Mouse (Mus musculus): ENCODE data around the gene Morc3. TPM values are rescaled to one million over a fixed set of nuclear protein-coding genes. Genes with fewer than 3 reads are reported as not detected.

Gene Morc3
- polyA plus RNA-seq (2015; fragmentation: Nextera tagmentation; extraction: Ambion mirVana) = 28.7 and 29.8 TPM in 2 replicates

DNA sequence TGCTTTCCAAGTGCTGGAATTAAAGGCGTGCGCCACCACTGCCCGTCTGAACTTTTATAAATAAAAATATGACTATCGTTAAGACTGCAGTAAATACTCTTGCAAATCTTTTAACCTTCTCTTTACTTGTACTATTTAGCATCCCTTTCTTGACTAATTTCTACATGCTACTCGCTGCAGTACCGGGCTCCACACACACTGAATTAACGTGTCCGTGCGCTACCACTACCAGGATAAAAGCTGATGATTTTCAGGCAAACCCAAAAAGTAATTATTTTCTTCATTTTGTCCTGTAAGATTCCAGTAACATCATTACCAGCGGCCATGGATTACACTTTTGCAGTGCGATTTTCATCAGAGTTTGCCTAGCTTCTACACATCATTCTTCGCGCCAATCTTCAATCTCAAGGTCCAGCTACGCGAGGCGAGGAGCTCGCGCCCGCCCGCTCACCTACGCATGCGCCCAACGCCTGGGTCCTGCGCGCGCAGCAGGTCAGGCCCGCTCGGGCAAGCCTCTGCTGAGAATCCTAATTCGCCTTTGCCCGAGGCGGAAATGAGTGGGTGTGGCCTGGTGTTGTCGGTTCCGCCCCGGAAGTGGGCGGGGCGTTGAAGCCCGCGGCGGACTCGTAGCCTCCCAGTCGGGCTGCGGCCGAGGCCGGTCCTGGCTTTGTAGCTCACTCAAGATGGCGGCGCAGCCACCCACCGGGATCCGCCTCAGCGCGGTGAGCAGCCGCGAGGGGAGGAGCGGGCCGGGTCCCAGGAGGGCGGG lies at the start of gene Morc3:
Gene Morc3 (plus strand): TSS at position 495 of the 769 bp plus-strand sequence.
- peak within 1 kb of the TSS; percentile 98 for H3K4me3 ChIP-seq (ENCODE audit: low read length)
- H3K4me2 ChIP-seq (ENCODE audit: low read length) = peak within 1 kb of the TSS; percentile 92
- peaks cover 2% of the 10 kb centered on the region; the same call in 1 of the 2 replicates for H3K9me3 ChIP-seq (ENCODE audit: control insufficient read depth, low read length)
- WGBS = 11% methylated on average over 54 of the region's 55 CpGs
- no peaks in the 10 kb centered on the region for H3K27me3 ChIP-seq (replicated peaks; ENCODE audit: control insufficient read depth, insufficient read depth, low read length)
- no peaks in the 10 kb centered on the region for H3K36me3 ChIP-seq (ENCODE audit: control insufficient read depth, insufficient read depth, low read length)
- peak; percentile 96 for ATAC-seq
- H3K4me1 ChIP-seq (ENCODE audit: control insufficient read depth, insufficient read depth, low read depth, low read length) = peaks cover 10% of the 10 kb centered on the region
- H3K9ac ChIP-seq (ENCODE audit: low read depth, low read length) = peak within 1 kb of the TSS; percentile 99
- peak within 1 kb of the TSS; percentile 96 for H3K27ac ChIP-seq (ENCODE audit: low read depth, low read length)

DNA sequence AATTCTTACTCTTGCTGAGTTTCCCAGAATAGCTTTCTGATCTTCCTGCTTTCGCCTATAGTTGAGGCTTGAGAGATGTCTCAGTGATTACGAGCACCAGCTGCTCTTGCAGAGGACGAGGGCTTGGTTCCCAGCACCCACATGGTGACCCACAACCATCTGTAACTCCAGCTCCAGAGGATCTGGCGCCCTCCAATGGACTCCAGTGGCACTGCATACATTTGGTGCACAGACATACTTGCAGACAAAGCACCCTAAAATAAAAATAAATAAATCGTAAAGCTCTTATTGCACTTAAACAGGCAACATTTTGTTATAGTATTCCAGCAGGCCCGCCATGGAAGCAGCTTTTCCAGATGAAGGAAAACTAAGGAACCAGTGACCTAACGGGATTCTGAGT lies 47.7 kb upstream of the Morc3 start:
- H3K27ac ChIP-seq (ENCODE audit: low read depth, low read length) = no peak overlapping the region
- no peak overlapping the region for H3K4me2 ChIP-seq (ENCODE audit: low read length)
- no peak for ATAC-seq
- no peaks in the 10 kb centered on the region for H3K4me1 ChIP-seq (ENCODE audit: control insufficient read depth, insufficient read depth, low read depth, low read length)
- no peaks in the 10 kb centered on the region for H3K9me3 ChIP-seq (ENCODE audit: control insufficient read depth, low read length)
- no peaks in the 10 kb centered on the region for H3K27me3 ChIP-seq (replicated peaks; ENCODE audit: control insufficient read depth, insufficient read depth, low read length)
- no peak overlapping the region for H3K4me3 ChIP-seq (ENCODE audit: low read length)
- H3K9ac ChIP-seq (ENCODE audit: low read depth, low read length) = no peak overlapping the region
- H3K36me3 ChIP-seq (ENCODE audit: control insufficient read depth, insufficient read depth, low read length) = peaks cover 16% of the 10 kb centered on the region
- 92% methylated on average over 7 of the region's 7 CpGs for WGBS

GRCm38 (mm10) chr16:93785805-93786204 lies 46.1 kb upstream of the Morc3 start:
- no peak overlapping the region for H3K4me2 ChIP-seq (ENCODE audit: low read length)
- no peak overlapping the region for H3K27ac ChIP-seq (ENCODE audit: low read depth, low read length)
- no peaks in the 10 kb centered on the region for H3K27me3 ChIP-seq (replicated peaks; ENCODE audit: control insufficient read depth, insufficient read depth, low read length)
- peak; percentile 94 for ATAC-seq
- H3K4me1 ChIP-seq (ENCODE audit: control insufficient read depth, insufficient read depth, low read depth, low read length) = no peaks in the 10 kb centered on the region
- no peak overlapping the region for H3K9ac ChIP-seq (ENCODE audit: low read depth, low read length)
- H3K4me3 ChIP-seq (ENCODE audit: low read length) = no peak overlapping the region
- no peaks in the 10 kb centered on the region for H3K9me3 ChIP-seq (ENCODE audit: control insufficient read depth, low read length)
- 3% methylated on average over 9 of the region's 9 CpGs for WGBS
- peaks cover 17% of the 10 kb centered on the region for H3K36me3 ChIP-seq (ENCODE audit: control insufficient read depth, insufficient read depth, low read length)

GRCm38 (mm10) chr16:93788388-93788787 lies 43.5 kb upstream of the Morc3 start:
- H3K9me3 ChIP-seq (ENCODE audit: control insufficient read depth, low read length) = no peaks in the 10 kb centered on the region
- no peak overlapping the region for H3K9ac ChIP-seq (ENCODE audit: low read depth, low read length)
- ATAC-seq = no peak
- no peak overlapping the region for H3K27ac ChIP-seq (ENCODE audit: low read depth, low read length)
- H3K4me2 ChIP-seq (ENCODE audit: low read length) = no peak overlapping the region
- no peaks in the 10 kb centered on the region for H3K27me3 ChIP-seq (replicated peaks; ENCODE audit: control insufficient read depth, insufficient read depth, low read length)
- peaks cover 16% of the 10 kb centered on the region for H3K36me3 ChIP-seq (ENCODE audit: control insufficient read depth, insufficient read depth, low read length)
- no peaks in the 10 kb centered on the region for H3K4me1 ChIP-seq (ENCODE audit: control insufficient read depth, insufficient read depth, low read depth, low read length)
- no peak overlapping the region for H3K4me3 ChIP-seq (ENCODE audit: low read length)
- 97% methylated on average over 4 of the region's 4 CpGs for WGBS

DNA sequence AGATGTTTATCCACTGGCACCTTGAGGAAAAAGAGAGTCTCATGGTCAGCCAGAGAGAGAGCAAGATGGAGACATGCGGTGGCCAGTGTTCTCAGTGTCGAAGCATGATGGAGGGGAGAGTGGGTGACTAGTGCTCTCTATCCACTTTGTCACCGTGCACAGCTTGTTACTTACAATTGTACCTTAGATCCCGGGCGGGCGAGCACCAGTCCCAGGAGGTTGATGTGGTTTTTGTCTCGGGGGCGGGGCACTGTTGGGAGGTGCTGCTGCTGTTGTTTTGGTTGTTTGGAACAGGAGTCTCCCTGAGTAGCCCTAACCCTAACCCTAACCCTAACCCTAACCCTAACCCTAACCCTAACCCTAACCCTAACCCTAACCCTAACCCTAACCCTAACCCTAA lies 43.0 kb upstream of the Morc3 start:
- ATAC-seq = no peak
- Histone ChIP-seq H3K27me3 (replicated peaks; ENCODE audit: control insufficient read depth, insufficient read depth, low read length) (no peaks in the 10 kb centered on the region), H3K4me3 (ENCODE audit: low read length) (no peak overlapping the region), H3K4me1 (ENCODE audit: control insufficient read depth, insufficient read depth, low read depth, low read length) (no peaks in the 10 kb centered on the region), H3K36me3 (ENCODE audit: control insufficient read depth, insufficient read depth, low read length) (peaks cover 17% of the 10 kb centered on the region), H3K27ac (ENCODE audit: low read depth, low read length) (no peak overlapping the region), H3K9me3 (ENCODE audit: control insufficient read depth, low read length) (no peaks in the 10 kb centered on the region), H3K9ac (ENCODE audit: low read depth, low read length) (no peak overlapping the region), H3K4me2 (ENCODE audit: low read length) (no peak overlapping the region)
- 98% methylated on average over 8 of the region's 8 CpGs for WGBS

GRCm38 (mm10) chr16:93789971-93790755 lies 41.8 kb upstream of the Morc3 start:
- H3K36me3 ChIP-seq (ENCODE audit: control insufficient read depth, insufficient read depth, low read length) = peaks cover 15% of the 10 kb centered on the region
- no peak for ATAC-seq
- no peak overlapping the region for H3K27ac ChIP-seq (ENCODE audit: low read depth, low read length)
- no peak overlapping the region for H3K4me3 ChIP-seq (ENCODE audit: low read length)
- H3K9ac ChIP-seq (ENCODE audit: low read depth, low read length) = no peak overlapping the region
- no peaks in the 10 kb centered on the region for H3K4me1 ChIP-seq (ENCODE audit: control insufficient read depth, insufficient read depth, low read depth, low read length)
- H3K27me3 ChIP-seq (replicated peaks; ENCODE audit: control insufficient read depth, insufficient read depth, low read length) = no peaks in the 10 kb centered on the region
- no peak overlapping the region for H3K4me2 ChIP-seq (ENCODE audit: low read length)
- no peaks in the 10 kb centered on the region for H3K9me3 ChIP-seq (ENCODE audit: control insufficient read depth, low read length)
- 28% methylated on average over 5 of the region's 5 CpGs for whole genome bisulfite sequencing

DNA sequence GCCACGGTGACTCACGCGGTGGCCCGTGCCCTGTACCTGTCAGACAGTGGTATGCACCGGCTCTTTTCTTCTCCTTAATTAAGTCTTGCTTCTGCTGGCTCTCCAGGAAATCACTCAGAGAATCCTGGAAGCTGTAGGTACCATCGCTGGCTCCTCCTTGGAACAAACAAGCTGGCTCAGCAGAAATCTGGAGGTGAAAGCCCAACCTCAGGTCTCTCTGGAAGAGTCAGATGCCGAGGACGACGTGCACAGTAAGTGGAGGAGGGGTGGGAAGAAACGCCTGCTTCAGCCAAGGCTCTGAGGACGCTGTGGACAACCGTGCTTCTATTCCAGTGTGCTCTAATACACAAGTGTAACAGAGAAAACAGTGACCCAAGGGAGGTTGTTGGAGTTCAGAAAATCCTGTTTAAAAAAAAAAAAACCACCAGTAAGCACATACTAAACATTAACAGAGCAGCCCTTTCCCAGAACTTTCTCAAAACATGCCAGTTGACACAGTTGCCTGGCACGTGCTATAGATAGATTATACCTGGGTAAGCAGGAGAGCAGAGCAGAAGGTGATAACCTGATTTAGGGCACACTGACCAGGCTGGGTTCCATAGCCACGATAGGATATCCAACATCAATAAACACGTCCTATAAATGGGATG lies 38.8 kb upstream of the Morc3 start:
- Histone ChIP-seq H3K9ac (ENCODE audit: low read depth, low read length) (no peak overlapping the region), H3K27ac (ENCODE audit: low read depth, low read length) (no peak overlapping the region), H3K4me3 (ENCODE audit: low read length) (no peak overlapping the region), H3K36me3 (ENCODE audit: control insufficient read depth, insufficient read depth, low read length) (peaks cover 15% of the 10 kb centered on the region), H3K4me1 (ENCODE audit: control insufficient read depth, insufficient read depth, low read depth, low read length) (no peaks in the 10 kb centered on the region), H3K4me2 (ENCODE audit: low read length) (no peak overlapping the region), H3K27me3 (replicated peaks; ENCODE audit: control insufficient read depth, insufficient read depth, low read length) (no peaks in the 10 kb centered on the region), H3K9me3 (ENCODE audit: control insufficient read depth, low read length) (no peaks in the 10 kb centered on the region)
- 75% methylated on average over 15 of the region's 15 CpGs for WGBS
- no peak for ATAC-seq

GRCm38 (mm10) chr16:93794845-93795244 lies 37.1 kb upstream of the Morc3 start:
- no peak overlapping the region for H3K27ac ChIP-seq (ENCODE audit: low read depth, low read length)
- no peaks in the 10 kb centered on the region for H3K4me1 ChIP-seq (ENCODE audit: control insufficient read depth, insufficient read depth, low read depth, low read length)
- peaks cover 16% of the 10 kb centered on the region for H3K36me3 ChIP-seq (ENCODE audit: control insufficient read depth, insufficient read depth, low read length)
- no peak overlapping the region for H3K4me2 ChIP-seq (ENCODE audit: low read length)
- no peak overlapping the region for H3K4me3 ChIP-seq (ENCODE audit: low read length)
- ATAC-seq = no peak
- 61% methylated on average over 5 of the region's 5 CpGs for WGBS
- no peak overlapping the region for H3K9ac ChIP-seq (ENCODE audit: low read depth, low read length)
- no peaks in the 10 kb centered on the region for H3K27me3 ChIP-seq (replicated peaks; ENCODE audit: control insufficient read depth, insufficient read depth, low read length)
- no peaks in the 10 kb centered on the region for H3K9me3 ChIP-seq (ENCODE audit: control insufficient read depth, low read length)

- Histone ChIP-seq H3K9me3 (ENCODE audit: control insufficient read depth, low read length) (no peaks in the 10 kb centered on the region), H3K4me1 (ENCODE audit: control insufficient read depth, insufficient read depth, low read depth, low read length) (no peaks in the 10 kb centered on the region), H3K27me3 (replicated peaks; ENCODE audit: control insufficient read depth, insufficient read depth, low read length) (no peaks in the 10 kb centered on the region), H3K36me3 (ENCODE audit: control insufficient read depth, insufficient read depth, low read length) (peaks cover 18% of the 10 kb centered on the region), H3K9ac (ENCODE audit: low read depth, low read length) (no peak overlapping the region), H3K27ac (ENCODE audit: low read depth, low read length) (no peak overlapping the region), H3K4me3 (ENCODE audit: low read length) (no peak overlapping the region), H3K4me2 (ENCODE audit: low read length) (no peak overlapping the region)
- WGBS = 93% methylated on average over 5 of the region's 5 CpGs
- ATAC-seq = no peak
These were observed 36.5 kb upstream of the Morc3 start for GRCm38 (mm10) chr16:93795391-93795790.

Data from hindbrain, embryonic 16.5 days (tissue).